Mouse (Mus musculus) embryo, embryonic 11.5 days (tissue): ENCODE measurements around the gene Nfam1.
A peak's percentile ranks its signal among the peaks of the same experiment; 100 is the strongest.

ENCODE experiments used
- DNase-seq: peaks from one replicate; pipeline ENCODE4 v3.0.0-alpha.2; 2012; ENCODE audit warnings: low read depth, low spot score

Nfam1 gene

DNA sequence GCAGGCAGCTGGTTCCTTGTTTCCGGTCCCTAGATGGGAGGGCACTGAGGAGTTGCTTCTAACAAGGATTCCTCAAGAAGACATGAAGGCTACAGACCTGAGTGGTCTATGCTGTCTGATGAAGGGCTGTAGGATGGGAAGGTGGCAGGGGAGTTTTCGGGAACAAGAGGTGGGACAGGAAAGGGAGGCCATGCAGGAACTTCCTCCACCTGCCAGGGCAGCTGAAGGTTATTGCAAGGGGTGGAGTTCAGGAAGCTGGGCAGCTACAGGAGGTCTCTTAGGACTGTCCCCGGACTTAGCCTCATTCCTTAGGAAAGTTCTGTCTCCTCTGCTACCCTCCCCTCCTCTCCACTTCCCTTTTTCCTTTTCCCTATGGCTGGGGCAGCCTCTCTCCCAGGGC is 5.7 kb upstream of the Nfam1 start:
- DNase-seq, result no peak

DNA sequence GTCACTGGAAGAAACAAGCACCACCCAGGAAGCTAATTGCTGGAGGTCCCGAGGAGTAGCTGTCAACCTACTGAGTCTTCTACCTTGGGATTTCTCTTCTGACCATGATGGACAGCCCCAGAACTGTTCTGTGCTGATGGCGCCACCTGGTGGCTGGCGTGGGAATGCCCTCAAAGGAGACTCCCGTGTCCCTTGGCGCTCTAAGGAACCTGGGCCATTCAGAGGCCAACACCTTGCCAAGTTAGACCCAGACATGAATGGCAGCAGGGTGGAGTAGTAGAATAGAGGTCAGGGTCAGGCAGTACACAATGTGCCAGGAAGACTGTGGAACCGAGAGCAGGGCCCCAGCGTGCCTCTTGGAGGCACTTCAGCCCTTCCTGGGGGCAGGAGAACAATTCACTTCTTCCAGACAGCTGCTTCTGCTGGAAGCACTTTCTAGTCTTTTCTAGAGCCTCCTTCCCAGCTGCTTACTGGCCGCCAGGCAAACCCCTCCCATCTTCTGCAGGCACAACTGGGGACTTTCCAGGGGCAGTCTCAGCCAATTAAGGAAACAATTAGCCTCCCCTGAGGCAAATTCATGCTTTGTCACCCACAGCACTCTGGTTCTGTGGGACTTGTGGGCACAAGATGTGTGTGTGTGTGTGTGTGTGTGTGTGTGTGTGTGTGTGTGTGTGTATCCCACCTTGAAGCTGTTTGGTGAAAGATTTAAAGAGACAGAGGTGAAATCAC is 4.8 kb upstream of the Nfam1 start:
- peak; percentile 70 for DNase-seq

DNA sequence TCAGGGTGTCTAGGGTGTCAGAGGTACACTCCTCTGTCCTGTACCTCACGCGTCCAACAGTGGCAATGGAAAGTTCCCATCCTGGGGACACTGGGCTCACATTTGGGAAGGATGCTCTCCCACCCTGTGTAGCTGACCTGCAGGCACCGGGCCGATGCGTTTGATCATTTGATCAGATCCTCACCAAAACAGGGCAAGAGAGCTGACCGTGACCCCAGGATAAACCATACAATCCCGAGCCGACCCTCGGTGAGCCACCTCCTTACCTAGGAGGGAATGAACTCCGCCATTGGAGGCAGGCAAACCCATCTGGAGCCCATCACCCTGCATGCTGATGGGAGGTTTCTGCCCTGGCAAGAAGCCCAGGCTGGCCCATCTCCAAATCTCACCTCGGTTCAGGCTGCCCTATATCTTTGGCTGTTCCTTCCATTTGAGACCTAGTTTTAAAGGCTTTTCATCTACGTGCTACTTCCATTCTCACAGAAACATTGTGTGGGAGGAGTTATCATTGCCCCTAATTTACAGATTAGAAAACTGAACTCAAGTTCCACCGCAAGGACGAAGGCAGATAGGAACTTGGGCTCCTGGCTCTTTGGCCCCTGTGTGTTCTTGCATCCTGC is 3.9 kb upstream of the Nfam1 start:
- DNase-seq, result no peak

DNA sequence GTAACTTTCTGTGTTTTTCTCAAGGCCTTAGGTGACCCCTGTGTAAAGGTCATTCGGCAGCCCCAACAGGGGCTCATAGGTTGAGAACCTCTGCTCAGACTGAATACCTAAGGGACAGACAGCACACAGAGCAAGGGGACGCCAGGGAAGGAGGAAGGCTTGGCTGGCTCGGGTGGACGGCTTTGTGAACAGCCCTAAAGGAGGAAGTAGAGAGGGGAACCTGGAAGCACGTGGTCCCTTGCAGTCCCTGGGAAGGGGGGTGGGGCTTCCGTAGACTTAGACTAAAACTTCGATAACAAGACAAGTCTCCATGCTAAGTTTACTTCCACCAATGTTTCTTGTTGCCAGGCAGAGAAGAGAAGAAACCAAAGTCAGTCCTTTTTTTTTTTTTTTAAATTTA is 3.0 kb upstream of the Nfam1 start:
- no peak for DNase-seq

DNA sequence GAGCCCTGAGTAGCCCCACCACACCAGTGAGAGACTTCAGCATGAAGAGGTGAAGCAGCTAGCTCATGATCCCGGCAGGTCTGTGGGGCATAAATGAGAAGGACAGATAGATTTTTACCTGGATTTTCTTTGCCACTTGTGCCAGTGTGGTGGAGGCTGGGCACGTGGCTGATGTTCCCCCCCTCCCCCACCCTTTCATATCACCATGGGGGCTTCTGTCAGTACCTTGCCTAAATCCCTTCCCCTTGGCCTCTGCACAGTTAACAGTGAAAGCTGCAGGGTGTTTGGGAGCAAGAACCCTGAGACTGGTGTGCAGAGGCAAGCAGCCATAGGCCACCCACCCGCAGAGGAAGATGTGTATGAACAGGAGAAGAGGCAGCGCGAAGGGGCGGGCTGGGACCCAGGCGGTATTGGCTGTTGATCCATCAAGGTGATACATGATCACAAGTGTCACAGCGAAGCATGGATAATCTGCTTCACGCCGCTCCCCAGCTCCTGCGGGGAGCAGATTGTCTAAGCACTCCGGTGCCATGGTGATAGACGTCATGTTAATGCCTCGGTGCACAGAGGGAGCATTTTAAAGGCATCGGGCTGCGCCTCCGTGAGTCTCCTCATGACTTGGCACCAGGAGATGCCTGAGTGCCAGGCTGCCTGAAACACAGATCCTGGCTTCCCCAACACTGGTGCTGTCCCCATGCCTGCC is 1.3 kb upstream of the Nfam1 start:
- DNase-seq, result no peak

DNA sequence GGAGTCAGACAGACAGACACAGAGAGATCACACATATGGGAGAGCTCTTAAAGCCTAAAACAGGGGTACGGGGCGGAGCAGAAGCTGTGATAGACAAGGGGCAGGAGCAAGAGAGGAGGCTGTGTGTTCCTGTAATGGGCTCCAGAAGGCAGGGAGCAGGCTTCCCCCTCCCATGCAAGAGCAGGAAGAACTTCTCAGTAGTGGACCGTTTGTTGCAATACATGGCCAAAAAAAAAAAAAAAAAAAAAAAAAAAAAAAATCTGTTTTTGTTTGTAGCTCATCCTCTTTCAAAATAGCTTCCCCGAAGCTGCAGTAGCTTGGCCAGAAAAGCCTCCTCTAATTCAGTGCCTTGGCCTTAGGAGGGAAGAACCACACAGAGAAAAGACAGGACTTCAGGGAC is 2.2 kb downstream of the Nfam1 start:
- DNase-seq, result no peak

DNA sequence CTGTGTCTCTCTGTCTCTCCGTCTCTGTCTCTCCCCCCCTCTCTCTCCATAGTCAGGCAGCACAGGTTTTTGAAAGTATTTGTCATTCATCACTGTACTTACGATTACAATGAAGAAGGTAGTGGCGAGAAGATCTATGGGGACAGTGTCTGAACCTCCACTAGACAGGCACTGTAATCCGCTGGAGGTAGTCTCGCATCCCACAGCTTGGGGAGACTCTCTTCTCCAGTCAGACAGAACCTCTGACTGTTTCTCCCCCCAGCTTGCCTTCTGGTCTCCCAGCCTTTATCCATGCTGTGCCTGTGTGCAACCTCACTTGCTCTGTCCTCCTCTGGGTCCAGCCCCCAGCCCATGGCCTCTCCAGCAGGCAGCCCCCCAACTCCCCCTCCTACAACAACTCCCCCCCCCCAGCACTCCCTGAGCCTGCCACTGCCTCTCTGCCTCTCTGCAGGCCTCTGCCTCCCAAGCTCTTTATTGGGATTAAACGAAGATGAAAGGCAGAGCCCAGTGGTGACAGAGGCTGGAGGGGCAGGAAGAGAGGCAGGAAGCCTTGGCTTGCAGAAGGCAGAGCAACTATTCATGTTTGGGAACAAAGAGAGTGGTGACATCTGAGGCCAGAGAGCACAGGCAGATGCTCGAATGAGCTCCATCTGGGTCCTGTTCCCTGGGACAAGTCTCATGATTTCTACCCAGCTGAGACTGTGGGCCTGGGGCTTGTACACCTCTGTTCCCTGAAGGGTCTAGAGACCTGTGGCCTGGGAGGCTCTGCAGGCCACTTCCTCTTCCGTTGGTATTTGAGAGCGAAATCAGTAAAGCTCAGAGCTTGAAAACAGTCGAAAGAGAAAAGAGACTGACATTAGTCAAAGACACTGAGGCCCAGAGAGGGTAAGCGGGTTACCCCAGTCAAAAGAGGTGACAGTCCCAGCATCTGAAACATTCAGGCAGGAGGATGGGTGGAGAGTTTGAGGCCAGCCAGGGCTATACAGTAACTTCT is 3.1 kb downstream of the Nfam1 start:
- no peak for DNase-seq

DNA sequence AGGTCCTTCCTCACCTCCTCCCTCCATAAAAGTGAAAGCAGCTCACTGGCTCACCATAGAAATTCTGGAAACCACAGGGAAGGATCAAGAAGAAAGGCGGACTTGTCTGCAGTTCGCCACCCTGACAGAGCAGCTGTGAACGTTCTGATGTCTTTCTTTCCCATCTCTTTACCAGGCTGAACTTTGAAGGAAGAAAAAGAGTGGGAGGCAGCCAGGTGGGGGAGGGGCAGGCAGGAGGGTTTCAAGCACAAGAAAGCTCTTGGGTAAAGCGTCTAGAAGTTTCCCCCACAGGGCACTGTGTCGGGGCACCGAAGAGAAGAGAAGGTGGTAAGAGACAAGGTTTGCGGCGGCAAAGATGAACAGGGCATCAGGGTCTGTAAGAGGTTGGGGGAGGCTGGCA is 7.0 kb downstream of the Nfam1 start:
- no peak for DNase-seq

DNA sequence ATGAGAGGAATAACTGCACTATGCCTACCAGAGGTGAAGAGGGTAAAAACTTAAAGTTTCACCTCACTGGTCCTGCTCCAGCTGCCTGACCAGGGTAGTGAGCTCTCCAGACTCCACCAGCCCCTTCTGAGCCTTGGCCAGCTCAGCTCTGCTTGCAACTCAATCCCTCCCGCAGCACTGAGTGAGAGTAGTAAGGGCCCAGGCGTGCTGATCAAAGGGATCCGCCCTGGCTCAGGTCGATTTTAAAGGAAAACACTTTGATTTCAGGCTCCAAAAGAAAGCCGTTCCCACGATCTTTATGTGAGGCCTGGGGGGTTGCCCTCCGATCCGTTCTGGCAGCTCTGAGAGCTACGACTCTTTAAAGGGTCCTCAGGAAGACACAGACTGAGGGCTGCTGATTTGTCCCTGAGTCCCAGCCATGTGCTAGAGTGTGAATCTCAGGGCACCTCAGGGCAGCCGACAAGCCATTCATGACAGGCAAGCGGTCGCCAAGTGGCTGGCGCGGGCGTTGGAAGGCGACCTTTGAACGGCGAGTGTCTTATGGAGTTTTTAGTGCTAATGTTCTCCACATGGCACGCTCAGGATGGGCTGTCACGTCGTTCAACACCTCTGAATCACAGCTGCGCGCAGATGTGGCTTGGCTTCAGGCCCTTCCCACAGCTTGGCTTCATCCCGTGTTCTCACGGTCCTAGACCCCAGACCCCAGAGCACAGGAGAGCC is 7.9 kb downstream of the Nfam1 start:
- DNase-seq, result no peak

DNA sequence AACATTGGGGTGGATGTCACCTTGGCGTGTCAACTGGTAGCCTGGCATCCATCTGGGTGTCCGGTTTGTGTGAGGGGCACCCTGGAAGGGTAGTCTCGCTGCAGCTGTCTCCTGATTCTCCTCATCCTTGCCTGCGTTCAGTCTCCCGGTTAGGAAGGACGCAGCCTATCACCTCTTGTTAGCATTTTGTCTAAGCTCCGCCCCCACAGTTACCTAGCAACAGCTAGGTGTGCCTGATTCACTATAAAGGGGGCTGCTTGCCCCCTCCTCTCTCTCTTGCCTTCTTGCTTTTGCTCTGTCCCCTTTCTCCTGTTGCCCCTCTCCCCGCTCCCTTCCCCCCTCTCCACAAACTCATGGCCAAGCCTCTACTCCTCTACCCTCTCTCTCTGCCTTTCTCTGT is 10.2 kb downstream of the Nfam1 start:
- DNase-seq, result no peak

DNA sequence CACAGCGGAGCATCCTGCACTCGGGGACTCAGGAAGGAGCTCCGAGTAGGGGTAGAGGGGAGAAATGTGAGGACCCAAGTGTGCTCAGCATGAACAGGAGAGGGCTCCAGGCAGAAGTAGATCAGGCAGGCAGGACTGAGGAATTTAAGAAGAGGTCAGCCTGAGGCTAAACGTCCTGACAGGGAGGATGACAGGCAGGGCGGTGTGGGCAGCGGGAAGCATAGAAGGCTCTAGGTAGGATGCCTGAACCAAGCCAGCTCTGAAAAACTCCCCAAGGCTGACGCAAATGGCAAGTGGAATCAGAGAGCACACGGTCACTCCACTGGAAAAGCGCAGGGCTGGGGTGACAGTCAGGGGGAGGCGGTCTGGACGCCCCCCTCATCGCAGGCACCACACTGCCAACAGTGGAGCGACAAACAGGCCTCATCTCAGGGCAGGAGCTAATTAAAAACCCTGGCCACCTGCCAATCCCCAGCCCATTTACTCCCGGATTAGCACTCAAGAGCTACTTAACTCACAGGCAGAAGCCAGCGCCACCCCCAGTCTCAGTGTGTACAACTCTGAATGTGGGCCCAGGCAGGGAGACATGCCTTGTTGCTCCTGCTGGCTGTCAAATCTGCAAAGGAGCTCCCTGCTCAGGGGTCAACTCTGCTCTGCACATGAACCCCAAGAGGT is 22.0 kb downstream of the Nfam1 start:
- no peak for DNase-seq

DNA sequence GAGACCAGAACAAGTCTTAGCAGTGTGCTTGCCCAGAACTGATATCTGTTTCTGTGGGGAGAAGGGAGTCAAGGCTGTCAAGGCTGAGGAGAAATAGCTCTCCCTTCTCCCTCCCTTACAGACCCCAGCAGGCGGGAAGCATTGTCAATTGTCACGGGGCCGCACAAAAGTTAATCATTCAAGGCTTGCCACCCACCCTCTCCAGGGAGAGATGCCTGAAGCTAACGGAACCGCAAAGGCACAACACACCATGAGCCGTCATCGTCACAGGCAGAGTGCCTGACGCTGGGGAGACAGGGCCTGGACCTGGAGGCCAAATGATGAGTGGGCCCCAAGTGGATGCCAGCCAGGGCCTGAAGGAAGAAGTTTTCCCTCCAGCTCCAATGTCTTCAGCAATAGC is 22.7 kb downstream of the Nfam1 start:
- no peak for DNase-seq

DNA sequence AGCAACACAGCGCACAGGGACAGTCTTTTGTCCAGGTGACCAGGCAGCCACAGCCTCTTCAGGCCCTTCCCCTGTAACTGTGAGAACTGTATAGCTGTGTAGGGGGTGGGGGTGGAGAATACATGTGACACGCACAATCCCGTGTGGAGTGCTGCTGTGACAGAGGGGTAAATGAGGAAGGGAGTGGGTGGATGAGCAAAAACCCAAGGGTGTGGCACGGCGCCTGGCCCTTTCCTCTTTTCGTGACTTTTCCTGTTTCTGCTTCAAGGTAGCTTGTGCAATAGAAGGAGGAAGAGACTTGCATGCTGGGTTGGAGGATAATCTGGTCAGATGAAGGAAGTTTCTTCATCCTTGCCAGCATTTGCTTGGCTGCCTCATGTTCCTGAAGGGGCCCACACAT is 23.6 kb downstream of the Nfam1 start:
- no peak for DNase-seq

DNA sequence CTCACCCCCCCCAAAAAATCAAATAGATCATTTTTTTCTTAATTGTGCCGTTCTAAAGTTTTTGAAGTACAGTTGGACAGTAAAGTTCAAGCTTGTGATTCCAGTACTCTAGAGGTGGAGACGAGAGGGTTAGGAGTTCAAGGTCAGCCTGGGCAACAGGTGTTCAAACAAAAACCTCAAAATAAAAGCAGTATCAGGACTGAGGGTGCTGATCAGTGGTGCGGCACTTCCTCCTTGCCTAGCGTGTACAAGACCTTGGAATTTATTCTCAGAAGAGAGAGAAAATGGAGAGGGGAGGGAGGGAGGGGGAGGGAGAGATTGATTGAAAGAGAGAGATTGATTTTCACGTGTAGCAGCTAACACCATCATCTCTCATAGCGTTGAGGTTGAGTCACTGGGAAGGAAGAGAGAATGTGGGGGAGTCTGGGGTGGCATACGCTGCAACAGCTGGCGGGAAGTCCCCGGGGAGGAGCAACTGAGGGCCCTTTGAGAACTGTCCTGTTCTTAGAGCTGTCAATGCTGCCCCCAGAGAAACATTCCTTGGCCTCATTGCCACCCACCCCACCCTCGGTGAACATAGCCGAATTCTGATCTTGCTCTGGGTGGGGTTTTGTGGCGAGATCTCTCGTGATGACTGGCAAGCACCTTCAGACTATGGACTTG is 24.2 kb downstream of the Nfam1 start:
- no peak for DNase-seq

DNA sequence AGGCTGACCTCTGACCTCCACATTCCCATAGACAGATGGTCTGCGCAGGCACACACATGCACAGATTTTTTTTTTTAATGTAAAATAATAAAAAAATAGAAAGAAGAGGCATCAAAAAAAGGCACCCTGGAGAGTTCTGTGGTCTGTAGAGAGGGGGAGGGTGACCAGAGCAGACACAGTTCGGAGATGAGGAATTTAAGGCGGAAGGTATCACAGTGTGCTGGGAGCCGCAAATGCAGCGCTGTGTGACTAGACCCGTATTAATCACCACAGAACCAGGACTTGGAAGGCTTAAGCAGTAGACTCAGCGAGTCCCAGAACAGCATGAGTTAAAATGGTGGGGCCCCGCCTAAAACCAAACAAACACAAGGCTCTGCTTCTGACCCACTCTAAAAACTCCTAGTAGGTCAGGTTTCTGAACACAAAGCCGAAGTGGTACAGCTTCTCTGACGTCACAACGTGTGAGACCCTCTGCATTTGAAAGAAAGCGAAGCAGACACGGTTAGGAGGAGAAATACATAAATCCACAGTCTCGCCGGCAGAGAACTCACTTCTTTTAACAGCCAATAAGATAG is 25.7 kb downstream of the Nfam1 start:
- no peak for DNase-seq

DNA sequence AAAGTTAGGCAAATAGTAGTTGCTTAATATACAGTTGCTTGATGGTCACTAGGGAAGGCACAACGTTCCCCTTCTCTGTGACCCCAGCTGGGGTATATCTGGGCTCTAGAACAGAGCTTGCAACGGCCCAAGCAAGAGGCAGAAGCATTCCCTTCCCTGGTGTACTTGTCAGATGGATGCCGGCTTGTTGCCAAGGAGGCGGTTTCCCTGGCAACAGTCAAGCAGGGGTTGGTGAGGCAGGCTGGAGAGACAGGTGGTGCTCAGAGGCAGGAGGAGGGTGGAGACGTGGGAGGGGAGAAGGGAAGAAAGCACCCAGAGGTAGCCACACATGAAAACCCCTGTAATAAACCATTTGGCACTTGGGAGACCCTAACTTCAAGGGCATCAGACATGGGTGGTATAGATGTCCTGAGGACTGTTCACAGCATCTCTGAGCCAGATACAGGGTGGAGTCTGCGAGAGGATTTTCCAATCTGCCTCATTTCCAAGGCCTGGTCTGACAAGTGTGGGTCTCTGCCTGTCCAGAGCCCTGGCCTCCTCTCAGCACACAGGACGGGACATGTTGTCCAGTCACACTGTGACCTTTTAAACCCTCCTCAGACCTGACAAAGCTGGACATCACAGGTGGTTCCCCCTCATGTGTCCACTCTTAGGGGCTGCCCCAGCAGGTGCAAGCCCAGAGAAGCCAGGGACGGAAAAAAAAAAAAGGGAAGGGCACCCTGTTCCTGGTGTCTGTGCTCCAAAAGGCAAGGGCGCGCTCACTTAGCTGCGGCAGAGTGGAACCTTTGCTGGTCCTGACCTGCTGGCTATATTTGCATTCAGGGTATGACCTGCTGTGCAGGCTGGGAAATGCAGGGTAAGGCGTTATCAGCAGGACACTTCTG is 30.2 kb downstream of the Nfam1 start:
- DNase-seq, result no peak

DNA sequence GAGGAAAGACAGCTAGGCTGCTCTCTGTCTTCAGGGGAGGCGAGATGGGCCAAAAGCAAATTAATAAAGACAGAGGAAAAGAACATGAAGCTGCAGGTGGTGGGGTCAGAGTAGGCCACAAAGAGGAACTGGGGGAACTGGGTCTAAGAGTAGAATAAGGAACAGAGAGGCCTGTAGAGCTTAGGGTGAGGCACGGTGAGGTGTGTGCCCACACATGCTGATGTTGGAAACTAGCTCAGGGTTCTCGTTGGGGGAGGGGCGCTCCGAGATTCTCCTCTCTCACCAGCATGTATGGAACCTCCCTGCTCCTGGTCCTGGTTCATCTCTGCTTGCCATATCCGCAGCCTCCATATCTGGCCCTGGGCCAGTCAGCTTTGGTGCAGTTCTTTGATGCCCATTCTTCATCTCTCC is 34.3 kb downstream of the Nfam1 start:
- DNase-seq, result no peak

DNA sequence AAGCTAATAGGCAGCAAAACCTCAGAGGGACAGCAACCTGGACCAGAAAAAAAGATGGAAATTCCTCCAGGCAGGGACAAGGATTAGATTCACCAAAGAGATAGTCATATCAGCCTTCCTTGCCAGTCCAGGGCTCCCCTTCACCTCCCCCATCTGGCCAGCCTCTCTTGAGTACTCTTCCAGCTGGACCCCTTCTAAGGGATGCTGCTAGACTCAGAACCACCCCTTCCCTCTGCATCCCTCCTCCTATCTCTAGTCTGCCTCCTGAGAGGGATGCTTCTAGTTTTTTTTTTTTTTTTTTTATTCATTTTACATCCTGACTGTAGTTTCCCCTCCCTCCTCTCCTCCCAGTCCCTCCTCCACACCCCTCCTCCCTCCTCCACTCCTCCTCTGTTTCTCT is 36.7 kb downstream of the Nfam1 start:
- DNase-seq, result no peak

DNA sequence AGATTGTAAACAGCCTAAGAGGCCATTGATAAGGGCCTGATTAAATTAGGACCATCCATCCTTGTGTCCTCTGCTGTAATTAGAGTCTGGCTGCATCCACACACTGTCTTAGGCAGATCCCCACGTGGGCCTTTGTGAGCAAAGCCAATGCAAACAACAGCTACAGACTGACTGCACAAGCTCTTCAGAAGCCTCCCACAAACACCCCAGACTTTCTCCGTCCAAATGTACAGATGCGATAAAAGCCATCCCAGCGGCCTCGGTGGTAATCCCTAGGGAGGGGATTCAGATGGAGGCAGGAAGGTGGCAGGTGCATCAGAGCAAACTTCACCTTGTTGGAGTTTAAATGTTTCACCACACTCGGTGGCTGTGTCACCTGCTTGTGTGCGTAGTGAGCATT is 37.9 kb downstream of the Nfam1 start:
- DNase-seq, result no peak
